Mouse (Mus musculus): ENCODE results near the gene Il1f6. TPM values are rescaled to one million over a fixed set of nuclear protein-coding genes. Genes with fewer than 3 reads are reported as not detected.

Gene Il1f6
- polyA plus RNA-seq, 1 experiment from 2014 or later: not detected

- H3K4me3 ChIP-seq (ENCODE audit: low read length): no peak overlapping the region
- no peak overlapping the region for H3K27ac ChIP-seq (ENCODE audit: low read depth, low read length)
- no peaks in the 10 kb centered on the region for H3K36me3 ChIP-seq (ENCODE audit: control insufficient read depth, insufficient read depth, low read length)
- no peak overlapping the region for H3K9ac ChIP-seq (ENCODE audit: low read depth, low read length)
- H3K9me3 ChIP-seq (ENCODE audit: control insufficient read depth, low read length): no peaks in the 10 kb centered on the region
- 87% methylated on average over 2 of the region's 2 CpGs for WGBS
- no peaks in the 10 kb centered on the region for H3K4me1 ChIP-seq (ENCODE audit: control insufficient read depth, insufficient read depth, low read length)
- H3K4me2 ChIP-seq (replicated peaks; ENCODE audit: low read depth, low read length): no peak overlapping the region
- H3K27me3 ChIP-seq (ENCODE audit: control insufficient read depth, insufficient read depth, low read length): no peaks in the 10 kb centered on the region
- no peak for ATAC-seq (ENCODE audit: low FRiP score, low TSS enrichment)
Observed at GRCm38 (mm10) chr2:24273619-24274018, 58.4 kb downstream of the Il1f6 start.

GRCm38 (mm10) chr2:24275146-24275545, 59.9 kb downstream of the Il1f6 start:
- Histone ChIP-seq H3K9ac (ENCODE audit: low read depth, low read length) (no peak overlapping the region), H3K4me1 (ENCODE audit: control insufficient read depth, insufficient read depth, low read length) (no peaks in the 10 kb centered on the region), H3K27me3 (ENCODE audit: control insufficient read depth, insufficient read depth, low read length) (no peaks in the 10 kb centered on the region), H3K27ac (ENCODE audit: low read depth, low read length) (no peak overlapping the region), H3K4me3 (ENCODE audit: low read length) (no peak overlapping the region), H3K9me3 (ENCODE audit: control insufficient read depth, low read length) (no peaks in the 10 kb centered on the region), H3K36me3 (ENCODE audit: control insufficient read depth, insufficient read depth, low read length) (no peaks in the 10 kb centered on the region), H3K4me2 (replicated peaks; ENCODE audit: low read depth, low read length) (no peak overlapping the region)
- WGBS: 22% methylated on average over 1 of the region's 1 CpGs
- no peak for ATAC-seq (ENCODE audit: low FRiP score, low TSS enrichment)

Other genes starting within 250 kb of the Il1f6 start
- gene Hnmt, start 166.0 kb upstream of the Il1f6 start, polyA plus RNA-seq (2014; fragmentation: Nextera tagmentation; extraction: Ambion mirVana): 1.3 and 1.5 TPM in 2 replicates
- gene Tbpl2, start 118.8 kb upstream of the Il1f6 start, polyA plus RNA-seq (2014; fragmentation: Nextera tagmentation; extraction: Ambion mirVana): not detected in 2 replicates
- gene Il1f8, start 62.3 kb upstream of the Il1f6 start, polyA plus RNA-seq (2014; fragmentation: Nextera tagmentation; extraction: Ambion mirVana): not detected in 2 replicates
- not detected in 2 replicates for gene Il1f9, start 28.9 kb upstream of the Il1f6 start, polyA plus RNA-seq (2014; fragmentation: Nextera tagmentation; extraction: Ambion mirVana)
- gene Il1f5, start 61.5 kb downstream of the Il1f6 start, polyA plus RNA-seq (2014; fragmentation: Nextera tagmentation; extraction: Ambion mirVana): not detected in 2 replicates
- gene Il1f10, start 75.8 kb downstream of the Il1f6 start, polyA plus RNA-seq (2014; fragmentation: Nextera tagmentation; extraction: Ambion mirVana): not detected in 2 replicates
- gene Il1rn, start 121.4 kb downstream of the Il1f6 start, polyA plus RNA-seq (2014; fragmentation: Nextera tagmentation; extraction: Ambion mirVana): 0.60 and 1.5 TPM in 2 replicates
- gene Psd4, start 152.2 kb downstream of the Il1f6 start, polyA plus RNA-seq (2014; fragmentation: Nextera tagmentation; extraction: Ambion mirVana): 1.1 and 4.6 TPM in 2 replicates

Data from kidney, embryonic 14.5 days (tissue).